Mouse (Mus musculus) spleen, postnatal 36 days (tissue): ENCODE results near the gene Tmem218.
A peak's percentile ranks its signal among the peaks of the same experiment; 100 is the strongest.

Source experiments
- DNase-seq, 2 experiments: peaks; one replicate each; pipeline ENCODE4 v3.0.0; 2022; ENCODE audit warnings: low spot score in 2 of 2, mixed read lengths in 1 of 2

The Tmem218 gene

DNA sequence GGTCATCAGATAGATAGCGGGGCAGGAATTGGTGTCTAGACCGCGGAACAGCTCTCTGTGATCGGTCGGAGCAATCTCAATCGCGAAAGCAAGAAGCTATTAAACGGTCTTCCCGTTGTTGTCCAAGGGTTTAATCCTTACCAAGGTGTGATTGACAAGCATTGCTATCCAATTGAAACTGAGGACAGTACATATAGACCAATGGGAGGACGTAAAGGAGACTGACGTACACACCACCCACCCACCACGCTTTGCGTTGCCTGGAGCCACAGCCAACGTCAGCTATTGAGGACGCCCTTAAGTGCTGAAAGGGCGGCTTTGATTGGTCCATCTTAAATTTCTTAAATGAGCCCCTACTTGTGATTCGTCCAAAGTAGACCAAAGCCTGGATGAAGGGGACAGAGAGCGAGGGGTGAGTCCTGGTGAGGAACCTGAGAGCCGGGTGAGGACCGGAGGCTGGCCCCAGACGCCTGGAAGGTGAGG lies at the start of gene Tmem218:
Gene Tmem218, plus strand, starts transcription at position 295 of the 483 bp plus-strand sequence.
- DNase-seq: peak; percentile 93 to 94

DNA sequence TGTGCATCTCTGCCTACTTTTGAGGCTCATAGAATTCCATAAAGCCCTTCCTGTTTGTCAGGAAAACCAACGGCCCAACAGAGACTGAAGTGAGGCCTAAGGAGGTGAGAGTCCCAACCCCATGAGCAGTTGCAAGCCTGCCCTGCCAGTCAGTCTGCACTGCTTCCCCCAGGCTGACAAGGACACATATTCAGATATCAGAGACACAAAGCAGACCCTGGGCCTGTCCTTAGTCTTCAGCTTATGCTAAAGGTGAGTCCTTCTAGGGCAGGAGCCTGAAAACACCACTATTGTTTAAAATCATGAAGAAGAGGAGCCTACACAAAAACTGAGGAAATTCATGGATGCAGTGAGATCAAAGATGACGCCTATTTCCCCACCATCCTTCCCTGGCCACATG lies 47.3 kb upstream of the Tmem218 start:
- no peak for DNase-seq

DNA sequence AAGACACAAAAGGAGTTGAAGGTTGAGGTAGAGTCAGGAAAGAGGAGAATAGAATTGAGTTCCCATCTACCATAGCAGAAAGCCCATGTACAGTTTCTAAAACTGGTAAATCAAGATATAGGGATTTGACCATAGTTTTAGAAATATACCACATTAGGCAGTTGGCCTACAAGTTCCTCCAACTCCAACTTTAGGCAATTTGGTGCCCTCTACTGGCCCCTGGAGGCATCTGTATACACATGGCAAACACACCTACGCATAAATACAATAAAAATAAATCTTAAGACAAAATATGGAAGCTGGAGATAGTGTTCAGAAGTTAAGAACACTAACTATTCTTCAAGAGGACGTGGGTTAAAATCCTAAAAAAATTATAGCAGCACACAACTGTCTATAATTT lies 41.1 kb upstream of the Tmem218 start:
- no peak for DNase-seq

DNA sequence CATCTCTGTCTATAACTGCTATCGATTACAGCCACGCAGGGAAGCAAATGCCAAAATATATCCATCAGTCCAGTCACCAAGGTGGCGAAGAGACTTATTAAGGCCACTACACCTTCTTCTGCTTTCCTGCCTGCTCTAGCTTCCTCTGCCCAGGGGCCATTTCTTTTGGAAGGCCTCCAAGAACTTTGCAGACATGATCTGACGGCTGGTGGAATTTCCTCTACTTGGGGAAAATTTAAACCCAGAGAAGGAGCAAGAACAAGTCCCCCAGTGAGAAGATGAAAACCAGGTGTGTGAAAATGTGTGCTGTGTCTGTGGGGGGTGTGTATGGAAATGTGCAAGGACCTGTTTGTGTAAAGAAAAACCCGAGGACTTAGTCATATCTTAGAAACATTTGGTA lies 34.6 kb upstream of the Tmem218 start:
- DNase-seq: no peak

GRCm38 (mm10) chr9:37176002-37176401 lies 32.0 kb upstream of the Tmem218 start:
- no peak for DNase-seq

GRCm38 (mm10) chr9:37177107-37177506 lies 30.9 kb upstream of the Tmem218 start:
- DNase-seq: peak; percentile 37 to 41

DNA sequence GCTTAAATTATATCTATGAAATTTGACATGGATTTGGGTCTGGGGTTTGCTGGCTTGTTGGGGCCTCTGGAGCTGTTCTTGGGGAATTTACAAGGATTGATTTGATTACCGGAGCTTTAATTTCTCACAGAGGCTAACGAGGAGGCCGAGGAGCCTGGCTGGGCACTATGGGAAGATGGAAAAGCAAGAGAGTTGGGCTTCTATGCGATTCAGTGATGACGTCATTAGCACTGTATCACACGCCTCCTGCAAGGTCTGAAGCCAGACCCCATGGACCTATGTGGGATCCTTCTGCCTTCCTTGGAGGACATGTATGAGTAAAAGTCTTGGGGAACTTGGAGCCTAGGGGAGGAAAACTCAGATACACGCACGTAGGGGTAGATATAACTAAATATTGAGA lies 30.5 kb upstream of the Tmem218 start:
- DNase-seq: no peak

GRCm38 (mm10) chr9:37178911-37179310 lies 29.1 kb upstream of the Tmem218 start:
- DNase-seq: no peak

DNA sequence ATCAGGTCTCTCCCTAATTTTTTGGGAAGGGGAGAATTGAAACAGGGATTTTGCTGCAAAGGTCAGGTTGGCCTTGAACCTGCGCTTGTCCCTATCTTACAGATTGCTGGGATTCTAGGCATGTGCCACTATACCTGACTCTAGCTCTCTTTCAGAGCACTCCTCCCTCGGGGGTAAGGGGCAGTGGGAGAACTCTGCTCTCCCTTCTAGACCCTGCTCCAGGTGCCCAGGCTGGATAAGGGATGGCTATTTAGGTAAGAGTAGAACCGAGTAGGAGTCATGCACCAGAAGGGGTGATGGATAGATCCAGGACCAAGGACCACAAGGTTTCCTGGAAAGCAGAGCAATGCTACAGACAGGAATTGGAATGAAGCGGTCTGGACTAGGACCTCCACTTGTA lies 28.4 kb upstream of the Tmem218 start:
- no peak for DNase-seq

DNA sequence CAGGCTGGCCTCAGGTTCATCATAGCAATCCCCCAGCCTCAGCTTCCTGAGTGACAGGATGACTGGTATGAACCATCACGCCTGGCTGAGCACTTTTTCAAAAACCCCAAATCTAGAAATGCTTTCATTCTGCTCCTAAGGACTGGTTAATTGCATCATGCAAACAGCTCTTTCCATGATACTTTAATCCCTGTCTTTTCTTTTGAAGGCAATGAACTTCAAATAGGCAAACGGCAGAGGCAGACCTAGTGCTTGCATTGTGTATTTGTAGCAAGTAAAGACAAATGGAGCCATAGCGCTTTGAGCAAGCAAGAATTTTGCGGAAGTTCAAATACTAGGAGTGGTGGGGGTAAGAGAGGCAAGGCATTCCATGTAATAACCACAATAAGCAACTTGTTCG lies 26.4 kb upstream of the Tmem218 start:
- no peak for DNase-seq

GRCm38 (mm10) chr9:37183176-37183575 lies 24.8 kb upstream of the Tmem218 start:
- no peak for DNase-seq

GRCm38 (mm10) chr9:37187407-37187806 lies 20.6 kb upstream of the Tmem218 start:
- no peak for DNase-seq

DNA sequence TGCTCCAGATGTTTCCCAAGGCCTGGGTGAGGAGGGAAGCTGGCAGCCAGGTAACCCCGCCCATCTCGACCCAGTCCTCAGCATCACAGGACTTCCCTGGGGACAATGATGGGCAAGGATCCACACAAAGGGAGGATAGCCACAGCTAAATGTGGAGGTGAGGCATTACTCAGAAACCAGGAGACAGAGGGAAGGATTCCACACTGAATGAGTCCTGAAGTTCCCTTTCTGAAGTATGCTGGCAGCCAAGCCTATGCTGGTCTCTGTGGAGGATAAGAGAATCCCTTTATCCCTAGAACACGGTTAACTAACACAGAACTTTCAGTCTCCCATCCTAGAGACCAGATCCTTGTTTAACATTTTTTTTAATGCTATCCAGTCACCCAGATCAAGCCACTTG lies 20.0 kb upstream of the Tmem218 start:
- no peak for DNase-seq

DNA sequence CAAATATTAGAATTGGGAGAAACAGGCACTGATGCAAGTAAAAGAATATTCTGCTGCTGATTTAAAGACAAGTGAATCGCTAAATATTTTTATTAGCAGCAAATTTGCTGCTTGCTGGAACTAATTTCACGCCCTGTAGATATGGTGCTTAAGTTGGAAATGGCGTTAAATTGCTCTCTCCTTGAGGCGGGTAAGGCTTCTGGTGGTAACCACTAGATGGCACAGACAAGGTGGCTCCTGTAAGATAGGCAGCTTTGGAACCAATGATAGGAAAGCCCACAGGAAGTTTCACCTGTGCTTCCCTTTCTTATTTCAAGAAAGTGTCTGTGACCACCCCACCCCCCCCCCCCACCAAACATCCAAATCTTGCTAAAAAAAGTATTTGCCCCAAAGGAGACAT lies 11.0 kb upstream of the Tmem218 start:
- DNase-seq: no peak

DNA sequence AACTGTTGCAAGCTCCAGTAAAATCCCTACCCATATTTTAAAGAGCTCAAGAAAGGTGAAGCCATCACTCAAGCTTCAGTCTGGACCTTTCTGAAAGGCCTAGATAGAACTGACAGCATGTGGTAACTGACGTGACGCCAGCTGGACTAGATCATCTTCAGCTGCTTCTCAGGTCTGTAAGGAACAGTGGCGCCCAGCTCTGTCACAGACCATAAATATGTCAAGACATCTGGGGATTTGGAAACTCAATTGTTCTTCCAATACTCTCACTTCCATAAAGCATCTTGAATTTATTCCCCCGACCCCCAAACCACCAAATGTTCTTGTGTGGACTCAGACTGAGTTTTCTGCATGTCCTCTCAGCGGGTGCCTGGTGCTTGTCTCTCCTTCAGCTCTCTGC lies 7.6 kb upstream of the Tmem218 start:
- DNase-seq: no peak

- no peak for DNase-seq
Measured at GRCm38 (mm10) chr9:37203884-37204283, 4.1 kb upstream of the Tmem218 start.

DNA sequence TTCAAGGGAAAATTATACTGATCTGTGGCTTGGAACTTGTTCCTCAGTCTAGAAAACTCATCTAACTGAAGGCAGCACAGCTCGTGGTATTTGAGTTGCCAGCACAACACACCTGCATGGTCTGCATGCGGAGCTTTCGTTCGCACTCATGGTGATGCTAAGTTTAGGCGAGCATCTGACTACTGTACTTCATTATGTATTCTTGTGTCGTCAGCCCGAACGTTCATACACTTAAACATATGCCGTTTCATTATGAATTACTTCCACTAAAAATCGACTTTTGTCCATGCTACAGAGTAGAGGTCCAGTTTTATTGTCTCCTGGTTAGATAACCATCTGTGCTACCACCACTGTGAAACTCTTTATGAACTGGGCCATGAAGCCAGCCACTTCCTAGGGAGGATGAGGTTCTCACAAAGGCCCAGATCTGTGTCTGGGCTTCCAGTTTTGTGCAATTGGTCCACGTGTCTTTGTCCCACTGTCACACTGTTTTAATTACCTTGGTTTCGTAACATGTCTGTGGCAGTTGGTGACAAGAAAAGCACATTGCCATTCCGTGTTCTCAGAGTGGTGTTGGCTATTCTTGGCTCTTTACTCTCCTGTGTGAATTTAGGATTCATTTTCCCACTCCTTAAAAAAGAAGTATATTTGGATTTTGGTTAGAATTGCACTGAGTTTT lies 5.2 kb downstream of the Tmem218 start:
- no peak for DNase-seq

GRCm38 (mm10) chr9:37214327-37215060 lies 6.5 kb downstream of the Tmem218 start:
- no peak for DNase-seq

- no peak for DNase-seq
Measured at GRCm38 (mm10) chr9:37220755-37221154, 12.7 kb downstream of the Tmem218 start.

GRCm38 (mm10) chr9:37225581-37225980 lies 17.6 kb downstream of the Tmem218 start:
- DNase-seq: no peak

DNA sequence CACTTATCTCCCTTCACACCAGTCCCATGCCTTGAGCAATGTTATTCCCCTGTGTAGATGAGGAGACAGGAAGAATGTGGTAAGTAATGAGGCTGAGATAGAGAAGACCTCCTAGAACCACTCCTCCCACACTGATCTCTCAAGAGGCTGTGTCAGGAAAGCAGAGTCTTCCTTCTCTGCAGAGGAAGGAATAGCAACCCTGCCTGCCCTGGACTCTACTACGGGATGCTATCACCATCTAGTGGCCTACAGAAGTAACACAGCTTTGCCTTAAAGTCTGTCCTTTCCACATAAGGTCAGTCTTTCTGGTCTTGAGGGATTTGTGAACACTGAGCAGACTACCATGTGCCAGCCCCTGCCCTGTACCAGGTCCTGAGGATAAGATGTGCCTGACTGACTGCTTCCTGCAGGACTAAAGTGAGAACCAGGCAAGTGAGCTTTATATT lies 21.9 kb downstream of the Tmem218 start:
- peak; percentile 42 to 51 for DNase-seq

DNA sequence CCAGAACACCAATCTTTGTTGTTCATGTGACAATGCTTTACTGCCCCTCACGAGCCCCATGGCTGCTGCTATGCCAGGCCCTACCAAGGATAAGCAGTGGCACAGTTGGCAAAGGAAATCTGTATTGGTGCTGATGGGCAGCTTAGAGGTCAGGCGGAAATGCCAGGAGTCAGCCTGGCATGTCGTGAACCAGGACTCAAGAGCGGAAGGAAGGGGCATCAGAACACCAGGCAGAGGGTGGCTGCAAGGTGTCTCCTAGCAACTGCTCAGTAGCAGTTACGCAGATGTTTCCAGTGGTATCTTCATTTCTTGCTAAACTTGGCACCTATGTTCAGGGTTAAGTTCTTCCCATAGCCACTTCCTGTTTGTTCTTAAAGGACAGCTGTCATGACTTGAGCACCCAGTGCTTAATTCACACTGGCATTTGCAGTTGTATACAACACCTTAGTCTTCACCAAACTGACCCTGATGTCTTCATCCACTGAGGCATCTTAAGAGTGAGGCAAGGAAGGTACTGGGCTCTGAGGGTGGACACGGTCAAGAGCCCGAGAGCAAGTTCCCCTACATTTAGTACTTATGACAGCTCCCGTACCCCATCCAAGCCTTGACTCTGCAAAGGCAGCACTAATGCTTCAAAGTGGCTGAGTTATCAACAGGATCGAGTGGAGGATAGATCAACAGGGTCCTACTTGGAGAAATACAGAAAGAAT lies 22.6 kb downstream of the Tmem218 start:
- DNase-seq: peak; percentile 44 to 61
